Mouse (Mus musculus): ENCODE results near the gene Vmn1r127.
"Not testable (repeated sequence)": the region's sequence is repeated elsewhere in the genome, so short reads cannot be mapped to it uniquely, and the experiment has no call there.

Vmn1r127 gene

GRCm38 (mm10) chr7:21319761-21320160, at the start of gene Vmn1r127:
TSS of gene Vmn1r127 (minus strand) at chr7:21319861.
- DNase-seq (ENCODE audit: low spot score in 2 of 2): not testable (repeated sequence)

DNA sequence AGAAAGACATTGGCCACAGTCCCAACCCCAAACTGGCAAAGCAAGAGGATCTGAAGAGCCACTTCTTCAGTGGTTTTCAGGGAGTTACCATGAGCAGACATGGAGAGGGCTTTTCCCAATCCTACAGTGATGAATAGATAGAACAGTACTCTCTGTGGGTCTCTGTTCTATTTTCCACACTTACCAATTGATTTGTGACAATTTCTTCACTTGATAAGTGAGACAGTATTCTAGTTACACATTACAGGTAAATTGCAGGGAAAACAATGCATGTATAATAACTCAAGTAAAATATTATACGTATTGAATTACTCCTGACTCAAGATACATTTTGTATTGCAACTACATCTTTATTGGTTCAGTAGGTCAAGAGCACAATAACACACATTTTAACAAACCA, 41.5 kb upstream of the Vmn1r127 start, which contains the start of gene Vmn1r129:
TSS of gene Vmn1r129 (minus strand) at position 101 of the 400 bp plus-strand sequence.
- not testable (repeated sequence) for DNase-seq (ENCODE audit: low spot score in 2 of 2)

- not testable (repeated sequence) for DNase-seq (ENCODE audit: low spot score in 2 of 2)
Measured at GRCm38 (mm10) chr7:21349073-21349472, 29.4 kb upstream of the Vmn1r127 start, which contains the start of gene Vmn1r128. TSS of gene Vmn1r128 (plus strand) at chr7:21349373.

GRCm38 (mm10) chr7:21301367-21301766, 18.3 kb downstream of the Vmn1r127 start, which contains the start of gene Vmn1r126:
TSS of gene Vmn1r126 (minus strand) at chr7:21301467.
- DNase-seq (ENCODE audit: low spot score in 2 of 2): not testable (repeated sequence)

DNA sequence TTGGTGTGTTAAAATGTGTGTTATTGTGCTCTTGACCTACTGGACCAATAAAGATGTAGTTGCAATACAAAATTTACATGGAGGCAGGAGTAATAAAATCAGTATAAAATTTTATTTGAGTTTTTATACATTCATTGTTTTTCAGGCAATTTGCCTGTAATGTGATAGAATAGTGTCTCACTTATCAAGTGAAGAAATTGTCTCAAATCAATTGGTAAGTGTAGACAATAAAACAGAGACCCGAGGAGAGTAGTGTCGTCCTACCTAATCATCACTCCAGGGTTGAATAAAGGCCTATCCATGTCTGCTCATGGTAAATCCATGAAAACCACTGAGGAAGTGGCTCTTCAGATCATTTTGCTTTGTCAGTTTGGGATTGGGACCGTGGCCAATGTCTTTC, 47.8 kb downstream of the Vmn1r127 start, which contains the start of gene Vmn1r125:
TSS of gene Vmn1r125 (plus strand) at position 301 of the 400 bp plus-strand sequence.
- DNase-seq (ENCODE audit: low spot score in 2 of 2): not testable (repeated sequence)
